Mouse (Mus musculus) neural tube, embryonic 14.5 days (tissue): Measurements from ENCODE around the gene Rom1. TPM values are rescaled to one million over a fixed set of nuclear protein-coding genes. Genes with fewer than 3 reads are reported as not detected.
A peak's percentile ranks its signal among the peaks of the same experiment; 100 is the strongest.
"Not testable (repeated sequence)": the region's sequence is repeated elsewhere in the genome, so short reads cannot be mapped to it uniquely, and the experiment has no call there.

ENCODE experiments used
- ATAC-seq: fragments of 200-750 bp; cut with Nextera tagmentation; 2 replicates; pipeline ENCODE4 v1.8.0; 2017; ENCODE audit warnings: low read depth, mild to moderate bottlenecking, moderate TSS enrichment, moderate library complexity
- H3K27ac ChIP-seq: fragments of 300-500 bp; sonication (generic); 2 replicates; pipeline ENCODE4 v1.5.1; 2014; ENCODE audit warnings: low read depth, mild to moderate bottlenecking, control low read depth, low read length, moderate library complexity, mixed read lengths
- H3K27me3 ChIP-seq: fragments of 300-500 bp; sonication (generic); 2 replicates; pipeline ENCODE4 v1.6.1; 2014; ENCODE audit warnings: low read length; ENCODE audit not compliant: control insufficient read depth, insufficient read depth
- H3K36me3 ChIP-seq: fragments of 300-500 bp; sonication (generic); 2 replicates; pipeline ENCODE4 v1.6.1; 2014; ENCODE audit warnings: low read length, mixed read lengths; ENCODE audit not compliant: control insufficient read depth, insufficient read depth
- H3K4me1 ChIP-seq: fragments of 300-500 bp; sonication (generic); 2 replicates; pipeline ENCODE4 v1.6.1; 2014; ENCODE audit warnings: low read length; ENCODE audit not compliant: control insufficient read depth, insufficient read depth
- H3K4me2 ChIP-seq: fragments of 300-500 bp; sonication (generic); 2 replicates; pipeline ENCODE4 v1.6.1; 2014; ENCODE audit warnings: mild to moderate bottlenecking, low read depth, low read length, control low read depth
- H3K4me3 ChIP-seq: fragments of 300-500 bp; sonication (generic); 2 replicates; pipeline ENCODE4 v1.5.1; 2014; ENCODE audit warnings: low read depth, low read length, control low read depth, mixed read lengths
- H3K9ac ChIP-seq: fragments of 300-500 bp; sonication (generic); replicated peaks from 2 replicates; pipeline ENCODE4 v1.6.1; 2014; ENCODE audit warnings: low read depth, mild to moderate bottlenecking, control low read depth, low read length, mixed read lengths
- H3K9me3 ChIP-seq: fragments of 300-500 bp; sonication (generic); 2 replicates; pipeline ENCODE4 v1.6.1; 2016; ENCODE audit warnings: low read length; ENCODE audit not compliant: control insufficient read depth
- WGBS: fragments of 180-500 bp; shearing (Covaris S2); extraction: QIAGEN DNeasy Blood & Tissue Kit; methylation state at CpG from one replicate; pipeline ENCODE4 v1.1.7; 2014; 5-methylcytosine and 5-hydroxymethylcytosine counted together
- polyA plus RNA-seq: library from polyadenylated mRNA; unstranded; fragments of >200 nt; fragmentation: Nextera tagmentation; extraction: Ambion mirVana; gene quantifications from 2 replicates; pipeline ENCODE4 v1.2.1, GENCODE M21; 2014

The Rom1 gene
- polyA plus RNA-seq, 1 experiment from 2014 or later, result 1.1 TPM

- under 1% methylated on average over 49 of the region's 53 CpGs for WGBS
- H3K9me3 ChIP-seq, result no peaks in the 10 kb centered on the region
- peak within 1 kb of the TSS; percentile 46 for H3K9ac ChIP-seq
- H3K4me3 ChIP-seq, result peak within 1 kb of the TSS; percentile 76
- no peaks in the 10 kb centered on the region for H3K27me3 ChIP-seq
- H3K4me2 ChIP-seq, result peak within 1 kb of the TSS; percentile 77
- H3K4me1 ChIP-seq, result peaks cover 23% of the 10 kb centered on the region
- peak; percentile 99 for ATAC-seq
- H3K36me3 ChIP-seq, result peaks cover 10% of the 10 kb centered on the region; the same call in 1 of the 2 replicates
- peak within 1 kb of the TSS; percentile 81 for H3K27ac ChIP-seq
These were observed 31.2 kb downstream of the Rom1 start, which contains the start of gene Ganab for GRCm38 (mm10) chr19:8897865-8898495. Gene Ganab (plus strand): TSS chr19:8898071.

- H3K27me3 ChIP-seq, H3K9me3 ChIP-seq, H3K36me3 ChIP-seq: not testable (repeated sequence)
- Histone ChIP-seq H3K27ac (peak overlapping the region; percentile 81), H3K4me1 (peaks cover 26% of the 10 kb centered on the region), H3K4me3 (peak overlapping the region; percentile 76), H3K4me2 (peak overlapping the region; percentile 77), H3K9ac (peak overlapping the region; percentile 44)
- 19% methylated on average over 21 of the region's 21 CpGs for WGBS
- peak; percentile 45 for ATAC-seq
These were observed 31.8 kb downstream of the Rom1 start for GRCm38 (mm10) chr19:8897211-8897864.

GRCm38 (mm10) chr19:8896231-8896630 lies 32.9 kb downstream of the Rom1 start:
- H3K9ac ChIP-seq, result not testable (repeated sequence)

GRCm38 (mm10) chr19:8895397-8895960 lies 33.7 kb downstream of the Rom1 start:
- 89% methylated on average over 9 of the region's 9 CpGs for WGBS
- H3K9ac ChIP-seq, result no peak overlapping the region

More at GRCm38 (mm10) chr19:8896231-8896630, 32.9 kb downstream of the Rom1 start:
- not testable (repeated sequence) for H3K36me3 ChIP-seq, ATAC-seq, H3K4me3 ChIP-seq, H3K4me2 ChIP-seq, H3K9me3 ChIP-seq, H3K27me3 ChIP-seq, H3K27ac ChIP-seq
- WGBS, result 90% methylated on average over 5 of the region's 5 CpGs
- H3K4me1 ChIP-seq, result peaks cover 27% of the 10 kb centered on the region

GRCm38 (mm10) chr19:8892829-8893766 lies 36.1 kb downstream of the Rom1 start, which contains the start of gene Ints5:
Gene Ints5 (plus strand): TSS chr19:8893005.
- Histone ChIP-seq H3K4me2 (peak within 1 kb of the TSS; percentile 94), H3K27ac (peak within 1 kb of the TSS; percentile 86), H3K36me3 (peaks cover 7% of the 10 kb centered on the region; the same call in 1 of the 2 replicates), H3K4me1 (peaks cover 19% of the 10 kb centered on the region), H3K4me3 (peak within 1 kb of the TSS; percentile 81), H3K9ac (peak within 1 kb of the TSS; percentile 83), H3K27me3 (no peaks in the 10 kb centered on the region), H3K9me3 (no peaks in the 10 kb centered on the region)
- ATAC-seq, result peak; percentile 47
- WGBS, result 2% methylated on average over 54 of the region's 54 CpGs

More at GRCm38 (mm10) chr19:8895397-8895960, 33.7 kb downstream of the Rom1 start:
- no peak for ATAC-seq
- Histone ChIP-seq H3K9me3 (no peaks in the 10 kb centered on the region), H3K36me3 (peaks cover 7% of the 10 kb centered on the region; the same call in 1 of the 2 replicates), H3K4me3 (no peak overlapping the region), H3K27ac (no peak overlapping the region), H3K27me3 (no peaks in the 10 kb centered on the region), H3K4me2 (no peak overlapping the region), H3K4me1 (peaks cover 27% of the 10 kb centered on the region)

GRCm38 (mm10) chr19:8888511-8889385 lies 40.4 kb downstream of the Rom1 start, which contains the start of the genes 1810009A15Rik and Gm49416:
Gene 1810009A15Rik (plus strand): TSS chr19:8888853.
Gene Gm49416 (plus strand): TSS chr19:8888926.
- peak; percentile 96 for ATAC-seq
- Histone ChIP-seq H3K4me3 (peak within 1 kb of the TSS; percentile 54), H3K36me3 (0 out of 2 replicates have a peak, but pooled peaks cover 3% of the 10 kb centered on the region), H3K4me2 (peak within 1 kb of the TSS; percentile 80), H3K9ac (peak within 1 kb of the TSS; percentile 71), H3K27ac (peak within 1 kb of the TSS; percentile 80), H3K27me3 (no peaks in the 10 kb centered on the region), H3K4me1 (peaks cover 16% of the 10 kb centered on the region), H3K9me3 (no peaks in the 10 kb centered on the region)
- under 1% methylated on average over 58 of the region's 58 CpGs for WGBS

GRCm38 (mm10) chr19:8887585-8888463 lies 41.3 kb downstream of the Rom1 start:
- H3K27ac ChIP-seq, result peak overlapping the region; percentile 80; the same call in 1 of the 2 replicates
- H3K36me3 ChIP-seq, result 0 out of 2 replicates have a peak, but pooled peaks cover 3% of the 10 kb centered on the region
- H3K4me3 ChIP-seq, result peak overlapping the region; percentile 54
- ATAC-seq, result no peak
- peak overlapping the region; percentile 71 for H3K9ac ChIP-seq
- H3K27me3 ChIP-seq, result no peaks in the 10 kb centered on the region
- 14% methylated on average over 19 of the region's 19 CpGs for WGBS
- no peaks in the 10 kb centered on the region for H3K9me3 ChIP-seq
- H3K4me2 ChIP-seq, result peak overlapping the region; percentile 80
- peaks cover 12% of the 10 kb centered on the region for H3K4me1 ChIP-seq
